In the genomic region with DNA sequence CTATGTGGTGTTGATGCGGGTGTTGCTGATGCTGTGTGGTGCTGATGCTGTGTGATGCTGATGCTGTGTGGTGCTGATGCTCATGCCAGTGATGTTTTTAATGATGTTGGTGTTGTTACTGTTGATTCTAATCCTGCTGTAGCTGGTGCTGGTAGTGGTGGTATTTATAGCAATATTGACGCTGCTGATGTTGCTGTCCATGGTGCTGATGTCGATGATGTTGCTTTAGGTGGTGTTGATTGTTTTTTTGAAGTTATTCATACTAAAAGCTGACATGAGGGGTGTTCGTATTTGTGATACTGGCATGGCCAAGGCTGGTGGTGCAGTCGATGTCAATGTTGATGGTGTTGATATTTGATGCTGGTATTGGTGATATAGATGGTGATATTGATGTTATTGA, we compare ENCODE assay signal across 13 mouse cellular contexts.
DNase-seq lines count a peak whose midpoint lies in the region; ATAC-seq lines count a peak whose summit lies in the region.
"Had no signal": no experiment of that assay in that cellular context is flagged by ENCODE, and none has a peak within 500 bp of the region (broad histone marks: within the 10 kb centered on the region; RNA-seq: fewer than 3 reads in every experiment).

No protein-coding gene starts in this region.

- H3K9ac ChIP-seq in heart, embryonic 11.5 days (ENCODE audit: low read depth, low read length) = no peak overlapping the region
- no peak overlapping the region for H3K9ac ChIP-seq in neural tube, embryonic 15.5 days (replicated peaks)
- no peak overlapping the region for H3K9ac ChIP-seq in limb, embryonic 11.5 days (ENCODE audit: low read length)
- H3K9ac ChIP-seq: heart, embryonic 15.5 days; lung, embryonic 15.5 days; neural tube, embryonic 12.5 days had no signal

- no peaks in the 10 kb centered on the region for H3K27me3 ChIP-seq in heart, embryonic 11.5 days (ENCODE audit: control insufficient read depth, insufficient read depth, low read length)
- no peaks in the 10 kb centered on the region for H3K27me3 ChIP-seq in neural tube, embryonic 15.5 days (replicated peaks)
- 0 out of 2 replicates have a peak, but pooled peaks cover 2% of the 10 kb centered on the region for H3K27me3 ChIP-seq in limb, embryonic 11.5 days (ENCODE audit: control insufficient read depth, insufficient read depth, low read length)
- H3K27me3 ChIP-seq: heart, embryonic 15.5 days; lung, embryonic 15.5 days; neural tube, embryonic 12.5 days had no signal

- WGBS in heart, embryonic 11.5 days (ENCODE audit: insufficient replicate concordance) = 43% methylated on average over 5 of the region's 5 CpGs
- WGBS in neural tube, embryonic 15.5 days = 64% methylated on average over 5 of the region's 5 CpGs
- 50% methylated on average over 5 of the region's 5 CpGs for WGBS in limb, embryonic 11.5 days

- DNase-seq in heart, postnatal 4 days = peak; percentile 64
- peak; percentile 47 for DNase-seq in neural tube, embryonic 10.5 days (ENCODE audit: extremely low spot score, low spot score)
- DNase-seq in c-Kit-positive CD71-positive TER-119-negative erythroid progenitor cells, embryonic 14.5 days (ENCODE audit: low read depth) = peak; percentile 5
- peak; percentile 79 for DNase-seq in limb, embryonic 11.5 days (ENCODE audit: low spot score)
- DNase-seq in c-Kit-positive CD71-positive TER-119-positive erythroid progenitor cells, embryonic 14.5 days (ENCODE audit: low spot score) = no peak
- DNase-seq: cerebellum, adult 9-10 months had no signal

- no peaks in the 10 kb centered on the region for H3K4me1 ChIP-seq in heart, embryonic 11.5 days (ENCODE audit: control insufficient read depth, insufficient read depth, low read length)
- no peaks in the 10 kb centered on the region for H3K4me1 ChIP-seq in neural tube, embryonic 15.5 days
- no peaks in the 10 kb centered on the region for H3K4me1 ChIP-seq in limb, embryonic 11.5 days (ENCODE audit: control insufficient read depth, insufficient read depth, low read length)
- H3K4me1 ChIP-seq: heart, embryonic 15.5 days; lung, embryonic 15.5 days; neural tube, embryonic 12.5 days had no signal

- H3K36me3 ChIP-seq in heart, embryonic 11.5 days (ENCODE audit: control insufficient read depth, insufficient read depth, low read length) = no peaks in the 10 kb centered on the region
- H3K36me3 ChIP-seq in neural tube, embryonic 15.5 days = no peaks in the 10 kb centered on the region
- H3K36me3 ChIP-seq in limb, embryonic 11.5 days (ENCODE audit: control insufficient read depth, insufficient read depth, low read length) = no peaks in the 10 kb centered on the region
- H3K36me3 ChIP-seq: heart, embryonic 15.5 days; lung, embryonic 15.5 days; neural tube, embryonic 12.5 days had no signal

- H3K27ac ChIP-seq in heart, embryonic 11.5 days (ENCODE audit: low read depth, low read length) = no peak overlapping the region
- H3K27ac ChIP-seq in neural tube, embryonic 15.5 days (replicated peaks) = no peak overlapping the region
- H3K27ac ChIP-seq in limb, embryonic 11.5 days (replicated peaks; ENCODE audit: low read depth, low read length) = no peak overlapping the region
- H3K27ac ChIP-seq: heart, embryonic 15.5 days; lung, embryonic 15.5 days; neural tube, embryonic 12.5 days had no signal

- H3K4me2 ChIP-seq in heart, embryonic 11.5 days = no peak overlapping the region
- H3K4me2 ChIP-seq in neural tube, embryonic 15.5 days = no peak overlapping the region
- no peak overlapping the region for H3K4me2 ChIP-seq in limb, embryonic 11.5 days (ENCODE audit: low read depth, severe bottlenecking)
- H3K4me2 ChIP-seq: heart, embryonic 15.5 days; lung, embryonic 15.5 days; neural tube, embryonic 12.5 days had no signal

- no peak overlapping the region for H3K4me3 ChIP-seq in heart, embryonic 11.5 days (ENCODE audit: low read depth, low read length)
- H3K4me3 ChIP-seq in neural tube, embryonic 15.5 days (replicated peaks) = no peak overlapping the region
- no peak overlapping the region for H3K4me3 ChIP-seq in limb, embryonic 11.5 days (ENCODE audit: low read depth, low read length)
- H3K4me3 ChIP-seq: heart, embryonic 15.5 days; lung, embryonic 15.5 days; neural tube, embryonic 12.5 days had no signal

- ATAC-seq in heart, embryonic 11.5 days (replicated peaks; ENCODE audit: insufficient number of reproducible peaks, low FRiP score, low TSS enrichment) = no peak
- ATAC-seq in neural tube, embryonic 15.5 days (ENCODE audit: low FRiP score) = no peak
- no peak for ATAC-seq in limb, embryonic 11.5 days (ENCODE audit: insufficient number of reproducible peaks, low FRiP score, low TSS enrichment, low read depth)
- ATAC-seq in monocyte, adult 5-6 weeks (replicated peaks; ENCODE audit: insufficient number of reproducible peaks, low FRiP score, low TSS enrichment, poor library complexity, severe bottlenecking) = no peak
- ATAC-seq: forebrain, embryonic 14.5 days had no signal

- no peaks in the 10 kb centered on the region for H3K9me3 ChIP-seq in heart, embryonic 11.5 days (replicated peaks; ENCODE audit: control insufficient read depth, low read length)
- H3K9me3 ChIP-seq in neural tube, embryonic 15.5 days (replicated peaks) = no peaks in the 10 kb centered on the region
- no peaks in the 10 kb centered on the region for H3K9me3 ChIP-seq in limb, embryonic 11.5 days (ENCODE audit: control insufficient read depth, low read length)
- H3K9me3 ChIP-seq: heart, embryonic 15.5 days; lung, embryonic 15.5 days; neural tube, embryonic 12.5 days had no signal
